Mouse (Mus musculus): ENCODE data around the gene Rpgrip1l. TPM values are rescaled to one million over a fixed set of nuclear protein-coding genes. Genes with fewer than 3 reads are reported as not detected.

The Rpgrip1l gene
- polyA plus RNA-seq, 1 experiment from 2014 or later, result 10.6 TPM

GRCm38 (mm10) chr8:91249758-91250466 lies 63.1 kb downstream of the Rpgrip1l start:
- 98% methylated on average over 9 of the region's 9 CpGs for whole genome bisulfite sequencing

GRCm38 (mm10) chr8:91245821-91246454 lies 67.1 kb downstream of the Rpgrip1l start:
- no peak overlapping the region for H3K9ac ChIP-seq
- no peak overlapping the region for H3K4me3 ChIP-seq
- no peaks in the 10 kb centered on the region for H3K9me3 ChIP-seq
- no peaks in the 10 kb centered on the region for H3K27me3 ChIP-seq
- no peak overlapping the region for H3K4me2 ChIP-seq
- no peak for ATAC-seq (ENCODE audit: low FRiP score)
- H3K36me3 ChIP-seq, result peaks cover 9% of the 10 kb centered on the region
- WGBS, result 76% methylated on average over 4 of the region's 4 CpGs
- no peaks in the 10 kb centered on the region for H3K4me1 ChIP-seq (replicated peaks)
- H3K27ac ChIP-seq, result no peak overlapping the region

More at GRCm38 (mm10) chr8:91249758-91250466, 63.1 kb downstream of the Rpgrip1l start:
- Histone ChIP-seq H3K27ac (no peak overlapping the region), H3K9me3 (no peaks in the 10 kb centered on the region), H3K4me3 (no peak overlapping the region), H3K4me1 (replicated peaks) (no peaks in the 10 kb centered on the region), H3K4me2 (no peak overlapping the region), H3K27me3 (no peaks in the 10 kb centered on the region), H3K36me3 (peaks cover 13% of the 10 kb centered on the region), H3K9ac (no peak overlapping the region)
- ATAC-seq (ENCODE audit: low FRiP score), result no peak

GRCm38 (mm10) chr8:91242721-91243120 lies 70.3 kb downstream of the Rpgrip1l start:
- Histone ChIP-seq H3K4me2 (no peak overlapping the region), H3K4me3 (no peak overlapping the region), H3K9ac (no peak overlapping the region), H3K27ac (no peak overlapping the region), H3K4me1 (replicated peaks) (no peaks in the 10 kb centered on the region), H3K9me3 (no peaks in the 10 kb centered on the region), H3K36me3 (peaks cover 7% of the 10 kb centered on the region; the same call in 1 of the 2 replicates), H3K27me3 (no peaks in the 10 kb centered on the region)
- 74% methylated on average over 1 of the region's 1 CpGs for WGBS
- no peak for ATAC-seq (ENCODE audit: low FRiP score)

- no peak overlapping the region for H3K4me3 ChIP-seq
- no peak overlapping the region for H3K27ac ChIP-seq
- H3K36me3 ChIP-seq, result peaks cover 7% of the 10 kb centered on the region; the same call in 1 of the 2 replicates
- no peaks in the 10 kb centered on the region for H3K9me3 ChIP-seq
- ATAC-seq (ENCODE audit: low FRiP score), result no peak
- no peaks in the 10 kb centered on the region for H3K4me1 ChIP-seq (replicated peaks)
- WGBS, result 81% methylated on average over 8 of the region's 8 CpGs
- H3K4me2 ChIP-seq, result no peak overlapping the region
- no peaks in the 10 kb centered on the region for H3K27me3 ChIP-seq
- H3K9ac ChIP-seq, result no peak overlapping the region
Observed at GRCm38 (mm10) chr8:91241873-91242519, 71.1 kb downstream of the Rpgrip1l start.

GRCm38 (mm10) chr8:91241371-91241770 lies 71.7 kb downstream of the Rpgrip1l start:
- H3K36me3 ChIP-seq, result peaks cover 5% of the 10 kb centered on the region; the same call in 1 of the 2 replicates
- ATAC-seq (ENCODE audit: low FRiP score), result no peak
- H3K27me3 ChIP-seq, result no peaks in the 10 kb centered on the region
- H3K27ac ChIP-seq, result no peak overlapping the region
- no peak overlapping the region for H3K4me2 ChIP-seq
- 71% methylated on average over 5 of the region's 5 CpGs for WGBS
- H3K4me1 ChIP-seq (replicated peaks), result no peaks in the 10 kb centered on the region
- H3K9ac ChIP-seq, result no peak overlapping the region
- no peak overlapping the region for H3K4me3 ChIP-seq
- H3K9me3 ChIP-seq, result no peaks in the 10 kb centered on the region

- WGBS, result 69% methylated on average over 2 of the region's 2 CpGs
- Histone ChIP-seq H3K9me3 (no peaks in the 10 kb centered on the region), H3K4me1 (replicated peaks) (peaks cover 3% of the 10 kb centered on the region; the same call in 1 of the 2 replicates), H3K36me3 (peaks cover 5% of the 10 kb centered on the region; the same call in 1 of the 2 replicates), H3K27me3 (no peaks in the 10 kb centered on the region), H3K4me3 (no peak overlapping the region), H3K27ac (no peak overlapping the region), H3K4me2 (no peak overlapping the region), H3K9ac (no peak overlapping the region)
- no peak for ATAC-seq (ENCODE audit: low FRiP score)
Observed at GRCm38 (mm10) chr8:91237191-91237590, 75.9 kb downstream of the Rpgrip1l start.

- H3K27me3 ChIP-seq, result no peaks in the 10 kb centered on the region
- H3K27ac ChIP-seq, result no peak overlapping the region
- no peaks in the 10 kb centered on the region for H3K9me3 ChIP-seq
- no peak overlapping the region for H3K4me2 ChIP-seq
- H3K9ac ChIP-seq, result no peak overlapping the region
- H3K4me1 ChIP-seq (replicated peaks), result peaks cover 3% of the 10 kb centered on the region; the same call in 1 of the 2 replicates
- WGBS, result 30% methylated on average over 2 of the region's 2 CpGs
- 0 out of 2 replicates have a peak, but pooled peaks cover 7% of the 10 kb centered on the region for H3K36me3 ChIP-seq
- ATAC-seq (ENCODE audit: low FRiP score), result no peak
- no peak overlapping the region for H3K4me3 ChIP-seq
Observed at GRCm38 (mm10) chr8:91234097-91234496, 79.0 kb downstream of the Rpgrip1l start.

- 93% methylated on average over 7 of the region's 7 CpGs for WGBS
- H3K4me1 ChIP-seq (replicated peaks), result no peaks in the 10 kb centered on the region; the same call in 1 of the 2 replicates
Observed at GRCm38 (mm10) chr8:91227421-91227841, 85.6 kb downstream of the Rpgrip1l start.

GRCm38 (mm10) chr8:91224227-91224626 lies 88.8 kb downstream of the Rpgrip1l start:
- Histone ChIP-seq H3K9ac (no peak overlapping the region), H3K9me3 (no peaks in the 10 kb centered on the region), H3K27ac (no peak overlapping the region), H3K27me3 (0 out of 2 replicates have a peak, but pooled peaks cover 2% of the 10 kb centered on the region), H3K36me3 (peaks cover 11% of the 10 kb centered on the region), H3K4me3 (no peak overlapping the region), H3K4me1 (replicated peaks) (peaks cover 4% of the 10 kb centered on the region; the same call in 1 of the 2 replicates), H3K4me2 (no peak overlapping the region)
- 94% methylated on average over 7 of the region's 7 CpGs for WGBS
- ATAC-seq (ENCODE audit: low FRiP score), result no peak

More at GRCm38 (mm10) chr8:91227421-91227841, 85.6 kb downstream of the Rpgrip1l start:
- Histone ChIP-seq H3K4me2 (no peak overlapping the region), H3K9ac (no peak overlapping the region), H3K36me3 (peaks cover 11% of the 10 kb centered on the region; the same call in 1 of the 2 replicates), H3K9me3 (no peaks in the 10 kb centered on the region), H3K27me3 (no peaks in the 10 kb centered on the region), H3K4me3 (no peak overlapping the region), H3K27ac (no peak overlapping the region)
- no peak for ATAC-seq (ENCODE audit: low FRiP score)

GRCm38 (mm10) chr8:91221841-91222240 lies 91.2 kb downstream of the Rpgrip1l start:
- H3K4me2 ChIP-seq, result no peak overlapping the region
- H3K27ac ChIP-seq, result no peak overlapping the region
- 93% methylated on average over 2 of the region's 2 CpGs for WGBS
- H3K9ac ChIP-seq, result no peak overlapping the region
- H3K36me3 ChIP-seq, result peaks cover 11% of the 10 kb centered on the region
- no peak overlapping the region for H3K4me3 ChIP-seq
- ATAC-seq (ENCODE audit: low FRiP score), result no peak
- H3K9me3 ChIP-seq, result no peaks in the 10 kb centered on the region
- H3K27me3 ChIP-seq, result 0 out of 2 replicates have a peak, but pooled peaks cover 2% of the 10 kb centered on the region
- H3K4me1 ChIP-seq (replicated peaks), result peaks cover 12% of the 10 kb centered on the region

- no peak for ATAC-seq (ENCODE audit: low FRiP score)
- Histone ChIP-seq H3K9me3 (no peaks in the 10 kb centered on the region), H3K9ac (no peak overlapping the region), H3K27me3 (0 out of 2 replicates have a peak, but pooled peaks cover 2% of the 10 kb centered on the region), H3K4me2 (no peak overlapping the region), H3K36me3 (peaks cover 7% of the 10 kb centered on the region; the same call in 1 of the 2 replicates), H3K4me1 (replicated peaks) (peaks cover 12% of the 10 kb centered on the region), H3K4me3 (no peak overlapping the region), H3K27ac (peak overlapping the region; percentile 40; the same call in 1 of the 2 replicates)
- 72% methylated on average over 4 of the region's 4 CpGs for WGBS
Observed at GRCm38 (mm10) chr8:91218271-91218670, 94.8 kb downstream of the Rpgrip1l start.
